Mouse (Mus musculus) mesoderm, embryonic 11.5 days (tissue): ENCODE measurements at regions not wholly inside any gene's neighbourhood (a gene's known extent, or its start where the extent isn't known, plus 50 kb on each side); places are given as distances from the start of the nearest gene placed in this dataset.
A peak's percentile ranks its signal among the peaks of the same experiment; 100 is the strongest.
"Not testable (repeated sequence)": the region's sequence is repeated elsewhere in the genome, so short reads cannot be mapped to it uniquely, and the experiment has no call there.

ENCODE experiments used
- DNase-seq: peaks from one replicate; pipeline ENCODE4 v3.0.0-alpha.2; 2012; ENCODE audit warnings: low read depth, low spot score

- DNase-seq, result no peak
Observed at GRCm38 (mm10) chr8:30063148-30063547, 2615.7 kb downstream of the Poteg start.

- DNase-seq, result no peak
Observed at GRCm38 (mm10) chr8:30077726-30078125, 2630.3 kb downstream of the Poteg start.

- DNase-seq, result no peak
Observed at GRCm38 (mm10) chr8:30127766-30128165, 2680.3 kb downstream of the Poteg start.

- no peak for DNase-seq
Observed at GRCm38 (mm10) chr8:30134999-30135398, 2687.5 kb downstream of the Poteg start.

- no peak for DNase-seq
Observed at GRCm38 (mm10) chr8:30151181-30151844, 2703.8 kb downstream of the Poteg start.

- DNase-seq, result no peak
Observed at GRCm38 (mm10) chr8:30152921-30153320, 2705.5 kb downstream of the Poteg start.

- DNase-seq, result no peak
Observed at GRCm38 (mm10) chr8:30171881-30172280, 2724.4 kb downstream of the Poteg start.

- not testable (repeated sequence) for DNase-seq
Observed at GRCm38 (mm10) chr8:30202746-30203145, 2755.3 kb downstream of the Poteg start.

- peak; percentile 35 for DNase-seq
Observed at GRCm38 (mm10) chr8:30227354-30227753, 2779.9 kb downstream of the Poteg start.

- no peak for DNase-seq
Observed at GRCm38 (mm10) chr8:30233266-30233665, 2785.8 kb downstream of the Poteg start.

- no peak for DNase-seq
Observed at GRCm38 (mm10) chr8:30251797-30252196, 2804.3 kb downstream of the Poteg start.

GRCm38 (mm10) chr8:30269949-30270910, 2822.8 kb downstream of the Poteg start:
- DNase-seq, result no peak

- no peak for DNase-seq
Observed at GRCm38 (mm10) chr8:30289169-30289568, 2841.7 kb downstream of the Poteg start.

GRCm38 (mm10) chr8:30331201-30331600, 2883.7 kb downstream of the Poteg start:
- DNase-seq, result no peak

GRCm38 (mm10) chr8:30333352-30333751, 2885.9 kb downstream of the Poteg start:
- peak; percentile 5 for DNase-seq

- peak; percentile 2 for DNase-seq
Observed at GRCm38 (mm10) chr8:30359464-30359863, 2912.0 kb downstream of the Poteg start.

- no peak for DNase-seq
Observed at GRCm38 (mm10) chr8:30365721-30366120, 2918.3 kb downstream of the Poteg start.

GRCm38 (mm10) chr8:30391936-30392335, 2944.5 kb downstream of the Poteg start:
- DNase-seq, result no peak

GRCm38 (mm10) chr8:30439423-30439822, 2989.1 kb upstream of the 5930422O12Rik start:
- DNase-seq, result no peak

GRCm38 (mm10) chr8:30441821-30442220, 2986.7 kb upstream of the 5930422O12Rik start:
- DNase-seq, result no peak

GRCm38 (mm10) chr8:30443874-30444273, 2984.6 kb upstream of the 5930422O12Rik start:
- no peak for DNase-seq

- DNase-seq, result no peak
Observed at GRCm38 (mm10) chr8:30444274-30444673, 2984.2 kb upstream of the 5930422O12Rik start.

- peak; percentile 62 for DNase-seq
Observed at GRCm38 (mm10) chr8:30458136-30458535, 2970.4 kb upstream of the 5930422O12Rik start.
